Mouse (Mus musculus) lung, postnatal 10 days (tissue): Measurements from ENCODE around the gene Smchd1.
A peak's percentile ranks its signal among the peaks of the same experiment; 100 is the strongest.

Experiments
- DNase-seq: peaks from one replicate; pipeline ENCODE4 v3.0.0; 2021

Smchd1 gene

DNA sequence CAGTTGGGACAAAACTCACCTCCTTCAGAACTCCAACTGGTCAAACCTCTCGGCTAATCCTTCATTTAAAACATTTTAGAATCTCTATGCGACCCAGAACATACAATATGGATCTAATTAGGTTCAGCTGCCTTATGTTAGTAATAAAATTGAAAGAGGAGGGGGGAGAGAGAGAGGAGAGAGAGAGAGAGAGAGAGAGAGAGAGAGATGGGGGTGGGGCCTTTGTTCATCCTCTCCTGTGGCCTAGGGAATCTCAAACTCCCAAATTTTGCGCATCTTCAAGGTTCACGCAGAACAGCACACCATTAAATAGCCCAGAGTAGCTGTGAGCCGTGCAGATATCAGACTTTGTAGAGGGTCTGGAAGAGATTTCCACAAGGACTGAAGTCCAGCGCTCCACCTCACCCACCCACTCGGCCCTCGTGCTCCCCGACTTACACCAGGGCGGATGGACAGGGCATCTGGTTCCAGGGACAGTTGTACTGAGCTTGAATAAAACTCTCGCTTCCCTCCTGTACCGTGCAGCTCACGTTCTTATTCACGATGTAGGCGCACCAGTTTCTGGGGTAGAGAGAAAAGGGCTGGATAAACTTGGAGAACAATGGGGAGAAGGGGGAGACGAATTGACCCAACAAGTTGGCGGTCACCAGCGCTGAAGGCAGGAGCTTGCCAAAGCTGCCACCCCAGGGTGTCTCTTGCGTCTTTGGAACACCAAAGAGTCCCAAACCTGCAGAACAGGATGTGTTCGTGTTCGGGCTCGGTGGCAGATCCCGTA, 165.2 kb downstream of the Smchd1 start:
- DNase-seq, result no peak

GRCm38 (mm10) chr17:71309141-71309540, 166.0 kb downstream of the Smchd1 start:
- DNase-seq, result no peak

GRCm38 (mm10) chr17:71308296-71308695, 166.8 kb downstream of the Smchd1 start:
- DNase-seq, result no peak

GRCm38 (mm10) chr17:71307251-71307790, 167.8 kb downstream of the Smchd1 start:
- no peak for DNase-seq

DNA sequence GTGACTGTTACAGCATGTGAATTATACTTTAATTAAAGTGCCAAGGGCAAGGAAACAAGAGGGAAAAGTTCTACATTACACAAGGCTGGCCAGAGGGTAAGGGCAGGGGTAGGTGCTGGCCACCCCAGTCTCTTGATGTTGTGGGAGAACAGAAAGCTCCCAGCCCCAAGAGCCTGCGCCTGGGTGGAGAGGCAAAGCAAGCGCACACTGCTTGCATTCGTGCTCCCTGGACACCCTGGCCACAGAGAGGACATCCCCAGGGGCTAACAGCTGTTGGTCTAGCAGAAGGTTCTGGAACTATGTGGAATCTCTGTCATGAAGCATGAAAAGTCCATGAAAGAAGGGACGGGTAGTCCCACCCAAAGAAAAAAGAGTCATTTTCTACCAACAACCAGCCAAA, 168.4 kb downstream of the Smchd1 start:
- no peak for DNase-seq

GRCm38 (mm10) chr17:71306091-71306490, 169.1 kb downstream of the Smchd1 start:
- no peak for DNase-seq

DNA sequence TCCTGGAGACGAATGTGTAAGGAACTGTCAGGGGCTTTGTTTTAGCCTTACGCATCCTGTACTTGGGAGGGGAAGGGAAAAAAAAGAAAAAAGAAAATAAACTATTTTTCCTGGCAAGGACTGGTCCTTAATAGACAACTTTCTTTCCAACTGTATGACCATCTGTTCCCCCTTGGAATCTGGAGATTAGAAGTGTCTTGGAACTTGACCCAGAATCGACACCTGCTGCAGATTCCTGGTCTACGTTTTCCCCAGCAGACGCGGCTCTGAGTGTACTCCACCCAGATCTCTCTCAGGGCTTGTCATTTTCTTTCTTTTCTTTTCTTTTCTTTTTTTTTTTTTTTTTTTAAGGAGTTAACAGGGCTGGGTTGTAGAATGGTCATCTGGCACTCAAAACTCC, 171.7 kb downstream of the Smchd1 start:
- no peak for DNase-seq

DNA sequence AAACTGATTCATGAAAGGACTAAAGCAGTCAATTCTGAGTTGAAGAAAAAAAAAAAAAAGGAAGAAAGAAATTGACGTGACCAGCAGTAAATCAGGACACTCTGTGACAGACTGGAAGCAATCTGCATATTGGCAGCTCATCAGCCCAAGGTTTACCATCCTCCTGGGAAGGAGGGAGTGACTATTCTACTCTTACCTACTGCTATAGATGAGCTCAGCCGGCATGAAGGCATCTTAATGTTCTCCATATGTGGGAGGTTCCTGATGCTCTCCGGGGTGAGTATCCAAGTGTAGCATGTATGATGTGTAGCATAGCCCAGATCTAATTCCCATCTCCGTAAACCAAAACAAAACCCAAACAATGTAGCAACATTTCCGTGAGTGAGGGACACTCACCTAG, 173.7 kb downstream of the Smchd1 start:
- no peak for DNase-seq

- peak; percentile 55 for DNase-seq
Measured at GRCm38 (mm10) chr17:71300338-71300737, 174.8 kb downstream of the Smchd1 start.

DNA sequence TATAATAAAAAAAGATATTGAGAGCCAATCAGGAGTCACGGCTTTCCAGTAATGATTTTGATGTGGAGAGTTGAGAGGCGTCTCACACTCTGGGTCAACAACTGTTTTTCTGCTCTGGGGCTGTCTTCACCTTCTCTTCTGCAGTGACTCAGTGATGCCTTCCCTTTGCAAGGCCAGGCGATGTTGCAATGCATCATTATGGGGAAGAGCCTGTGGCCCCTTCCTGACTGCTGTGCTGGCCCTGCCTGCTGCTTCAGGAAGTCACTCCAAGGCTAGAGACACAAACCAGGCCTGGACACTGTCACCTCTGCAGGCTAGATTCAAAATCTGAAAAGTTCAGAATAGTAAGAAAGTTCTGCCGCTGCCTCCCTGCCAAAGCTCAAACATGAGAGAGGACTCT, 175.3 kb downstream of the Smchd1 start:
- no peak for DNase-seq

DNA sequence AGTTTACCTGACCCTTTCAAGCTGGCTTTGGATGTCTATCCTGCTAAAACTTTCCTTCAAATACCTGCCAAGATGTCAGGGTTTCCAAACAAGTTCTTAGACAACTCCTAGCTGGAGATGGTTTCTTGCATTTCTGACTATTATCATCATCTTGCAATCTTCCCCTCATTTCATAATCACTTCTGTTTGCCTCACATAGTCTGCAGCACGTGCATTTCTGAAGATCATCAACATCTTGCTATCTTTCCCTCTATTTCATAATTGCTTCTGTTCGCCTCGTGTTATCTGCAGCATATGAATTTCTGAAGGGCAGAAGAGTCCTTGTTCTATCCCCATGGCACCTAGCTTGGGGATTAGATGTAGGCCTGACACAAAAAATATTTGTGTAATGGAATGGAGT, 180.6 kb downstream of the Smchd1 start:
- DNase-seq, result no peak
